Mouse (Mus musculus): ENCODE data around the gene Rufy3. TPM values are rescaled to one million over a fixed set of nuclear protein-coding genes. Genes with fewer than 3 reads are reported as not detected.

The Rufy3 gene
- polyA plus RNA-seq, 1 experiment from 2014 or later: 14.3 TPM

Other genes starting within 250 kb of the Rufy3 start
- gene Prol1, start 247.7 kb upstream of the Rufy3 start, polyA plus RNA-seq (2016; fragmentation: Nextera tagmentation; extraction: Ambion mirVana): not detected in 2 replicates
- not detected in 2 replicates for gene Amtn, start 188.9 kb upstream of the Rufy3 start, polyA plus RNA-seq (2016; fragmentation: Nextera tagmentation; extraction: Ambion mirVana)
- gene Ambn, start 109.0 kb upstream of the Rufy3 start, polyA plus RNA-seq (2016; fragmentation: Nextera tagmentation; extraction: Ambion mirVana): not detected in 2 replicates
- not detected in 2 replicates for gene Enam, start 77.1 kb upstream of the Rufy3 start, polyA plus RNA-seq (2016; fragmentation: Nextera tagmentation; extraction: Ambion mirVana)
- gene Jchain, start 37.1 kb upstream of the Rufy3 start, polyA plus RNA-seq (2016; fragmentation: Nextera tagmentation; extraction: Ambion mirVana): 0.16 TPM in 1 of 2 replicates, not detected in the other
- 54.0 and 70.3 TPM in 2 replicates for gene Utp3, start 10.6 kb upstream of the Rufy3 start, polyA plus RNA-seq (2016; fragmentation: Nextera tagmentation; extraction: Ambion mirVana)
- 71.0 and 71.1 TPM in 2 replicates for gene Grsf1, start 111.1 kb downstream of the Rufy3 start, polyA plus RNA-seq (2016; fragmentation: Nextera tagmentation; extraction: Ambion mirVana)
- gene Mob1b, start 155.8 kb downstream of the Rufy3 start, polyA plus RNA-seq (2016; fragmentation: Nextera tagmentation; extraction: Ambion mirVana): 22.3 and 28.8 TPM in 2 replicates
- gene Dck, start 200.0 kb downstream of the Rufy3 start, polyA plus RNA-seq (2016; fragmentation: Nextera tagmentation; extraction: Ambion mirVana): 52.1 and 56.5 TPM in 2 replicates